Mouse (Mus musculus): ENCODE results near the gene Coa7.
"Not testable (repeated sequence)": the region's sequence is repeated elsewhere in the genome, so short reads cannot be mapped to it uniquely, and the experiment has no call there.

The Coa7 gene

GRCm38 (mm10) chr4:108339277-108339690 lies 11.3 kb downstream of the Coa7 start:
- no peak for DNase-seq (ENCODE audit: low read depth, low spot score)

- DNase-seq (ENCODE audit: low read depth, low spot score), result no peak
Measured at GRCm38 (mm10) chr4:108344631-108345083, 16.7 kb downstream of the Coa7 start.

- DNase-seq (ENCODE audit: low read depth, low spot score), result no peak
Measured at GRCm38 (mm10) chr4:108345826-108346225, 17.9 kb downstream of the Coa7 start.

GRCm38 (mm10) chr4:108347111-108347510 lies 19.2 kb downstream of the Coa7 start:
- no peak for DNase-seq (ENCODE audit: low read depth, low spot score)

GRCm38 (mm10) chr4:108348256-108348875 lies 20.4 kb downstream of the Coa7 start:
- no peak for DNase-seq (ENCODE audit: low read depth, low spot score)

- no peak for DNase-seq (ENCODE audit: low read depth, low spot score)
Measured at GRCm38 (mm10) chr4:108349064-108349463, 21.1 kb downstream of the Coa7 start.

GRCm38 (mm10) chr4:108349836-108350547 lies 22.1 kb downstream of the Coa7 start:
- DNase-seq (ENCODE audit: low read depth, low spot score), result no peak

GRCm38 (mm10) chr4:108350819-108351218 lies 22.9 kb downstream of the Coa7 start:
- no peak for DNase-seq (ENCODE audit: low read depth, low spot score)

- not testable (repeated sequence) for DNase-seq (ENCODE audit: low read depth, low spot score)
Measured at GRCm38 (mm10) chr4:108353591-108353990, 25.7 kb downstream of the Coa7 start.

- no peak for DNase-seq (ENCODE audit: low read depth, low spot score)
Measured at GRCm38 (mm10) chr4:108357458-108357857, 29.5 kb downstream of the Coa7 start.

- DNase-seq (ENCODE audit: low read depth, low spot score), result no peak
Measured at GRCm38 (mm10) chr4:108358498-108358897, 30.6 kb downstream of the Coa7 start.

- DNase-seq (ENCODE audit: low read depth, low spot score), result no peak
Measured at GRCm38 (mm10) chr4:108360136-108361055, 32.5 kb downstream of the Coa7 start.

GRCm38 (mm10) chr4:108362321-108363261 lies 34.7 kb downstream of the Coa7 start:
- no peak for DNase-seq (ENCODE audit: low read depth, low spot score)

GRCm38 (mm10) chr4:108363355-108364110 lies 35.6 kb downstream of the Coa7 start:
- no peak for DNase-seq (ENCODE audit: low read depth, low spot score)

GRCm38 (mm10) chr4:108364111-108364476 lies 36.2 kb downstream of the Coa7 start:
- no peak for DNase-seq (ENCODE audit: low read depth, low spot score)

- no peak for DNase-seq (ENCODE audit: low read depth, low spot score)
Measured at GRCm38 (mm10) chr4:108369254-108369653, 41.3 kb downstream of the Coa7 start.

- DNase-seq (ENCODE audit: low read depth, low spot score), result no peak
Measured at GRCm38 (mm10) chr4:108370409-108370808, 42.5 kb downstream of the Coa7 start.

- DNase-seq (ENCODE audit: low read depth, low spot score), result no peak
Measured at GRCm38 (mm10) chr4:108371421-108371820, 43.5 kb downstream of the Coa7 start.

- no peak for DNase-seq (ENCODE audit: low read depth, low spot score)
Measured at GRCm38 (mm10) chr4:108372166-108372565, 44.2 kb downstream of the Coa7 start.

- DNase-seq (ENCODE audit: low read depth, low spot score), result no peak
Measured at GRCm38 (mm10) chr4:108379476-108379875, 51.5 kb downstream of the Coa7 start.
